Mouse (Mus musculus) frontal cortex, postnatal 25 days (tissue): ENCODE measurements around the gene Tom1.

Experiments
- DNase-seq, 2 experiments: peaks; one replicate each; pipeline ENCODE4 v3.0.0; 2022; ENCODE audit warnings: low spot score in 2 of 2

Tom1 gene

DNA sequence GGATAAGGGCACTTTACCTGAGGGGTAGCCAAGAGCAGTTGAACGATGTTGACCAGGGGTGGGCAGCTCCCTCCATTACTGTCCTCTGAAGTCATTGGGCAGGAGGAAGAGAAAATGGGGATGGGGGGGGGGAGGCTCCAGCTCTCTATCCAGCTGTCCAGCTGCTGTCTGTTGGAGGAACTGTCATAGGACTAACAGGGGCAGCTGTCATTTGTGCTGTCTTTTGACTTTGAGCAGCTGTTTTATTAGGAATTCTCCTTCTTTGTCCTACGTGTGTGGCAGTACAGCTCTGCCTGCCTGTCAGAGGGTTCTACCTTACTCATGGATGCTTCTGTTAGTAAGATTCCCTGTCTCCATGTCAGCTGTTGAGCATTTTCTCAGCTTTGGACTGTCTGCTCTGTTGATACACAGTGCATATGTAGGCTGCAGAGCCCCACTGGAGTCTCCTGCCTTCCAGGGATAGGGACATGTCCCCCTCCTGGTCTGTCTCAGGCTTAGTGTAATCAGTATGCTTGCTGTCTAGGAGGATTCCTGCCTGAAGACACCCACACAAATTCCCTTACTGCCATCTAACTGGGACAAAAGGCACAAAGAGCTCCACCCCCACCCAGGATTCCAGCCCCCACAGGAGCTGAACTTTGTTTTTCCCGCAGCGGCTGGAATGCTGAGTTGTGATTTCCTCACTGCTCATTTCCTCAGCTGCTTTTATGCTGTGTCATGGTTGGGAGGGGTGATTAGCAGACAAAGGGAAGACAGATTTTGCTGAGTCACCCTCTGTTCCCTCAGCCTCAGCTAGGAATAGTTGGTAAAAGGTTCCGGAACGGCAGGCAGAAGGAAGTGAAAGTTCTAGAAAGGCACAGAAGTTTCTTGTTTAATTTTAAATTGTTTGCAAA is 55.7 kb downstream of the Tom1 start:
- DNase-seq, result peak; percentile 35 to 47

DNA sequence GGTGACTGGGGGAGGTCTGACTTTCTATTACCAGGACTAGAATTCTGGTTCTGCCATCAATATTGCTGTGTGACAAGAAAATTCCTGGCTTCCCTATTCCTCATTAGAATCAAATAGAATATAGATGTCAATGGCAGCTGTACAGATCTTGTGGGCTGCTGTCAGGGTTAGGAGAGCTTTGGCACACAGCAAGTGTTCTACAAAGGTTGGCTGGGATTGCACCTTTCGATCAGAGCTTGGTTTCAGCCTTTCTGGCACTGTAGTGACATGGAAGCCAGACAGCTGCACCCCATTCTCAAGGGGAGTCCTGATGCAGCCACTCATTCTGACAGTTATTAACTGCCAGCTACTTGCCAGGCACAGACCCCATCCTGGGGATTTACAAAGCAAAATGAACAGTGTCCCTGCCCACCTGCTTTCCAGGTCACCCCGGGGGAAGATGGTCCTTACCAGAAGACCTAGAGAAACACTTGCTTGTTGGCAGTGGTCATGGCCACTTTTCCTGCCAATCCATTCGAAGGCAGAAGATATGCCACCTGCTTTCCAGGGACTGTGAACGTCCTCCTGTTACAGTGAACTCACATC is 57.4 kb downstream of the Tom1 start:
- no peak for DNase-seq

DNA sequence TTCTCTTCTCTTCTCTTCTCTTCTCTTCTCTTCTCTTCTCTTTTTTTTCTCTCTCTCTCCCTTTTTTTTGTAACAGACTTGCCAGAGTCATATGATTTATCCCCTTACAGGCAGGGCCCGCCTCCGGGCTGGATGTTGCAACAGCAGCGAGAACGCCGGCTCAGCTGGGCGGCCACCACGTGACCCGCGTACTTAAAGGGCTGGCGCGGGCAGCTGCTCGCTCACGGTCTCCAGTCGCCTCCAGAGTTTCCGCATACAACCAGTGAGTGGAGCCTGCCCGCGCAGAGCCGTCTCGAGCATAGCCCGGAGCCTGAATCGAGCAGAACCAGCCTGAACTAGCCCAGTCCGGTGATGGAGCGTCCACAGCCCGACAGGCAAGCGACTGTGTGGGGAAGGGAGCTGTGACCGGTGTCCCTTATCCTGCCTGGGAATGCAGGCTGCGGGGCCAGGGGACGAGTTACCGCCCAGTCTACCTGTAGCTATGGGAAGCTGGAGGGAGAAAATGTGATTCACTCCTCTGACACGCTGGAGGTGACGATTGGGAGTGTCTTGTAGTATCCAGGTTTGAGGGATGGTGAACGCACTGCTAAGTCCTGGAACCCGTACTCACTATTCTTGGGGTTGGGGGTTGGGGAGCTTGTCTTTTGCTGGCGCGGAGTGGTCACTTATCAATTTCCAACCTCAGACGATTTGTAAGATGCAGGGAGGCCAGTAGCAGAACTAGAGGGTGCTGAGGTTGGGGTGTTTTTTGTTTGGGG is 60.1 kb downstream of the Tom1 start, which contains the start of gene Hmox1:
Hmox1 (plus strand) TSS at position 223 of the 758 bp plus-strand sequence.
- DNase-seq, result peak; percentile 65 to 80

DNA sequence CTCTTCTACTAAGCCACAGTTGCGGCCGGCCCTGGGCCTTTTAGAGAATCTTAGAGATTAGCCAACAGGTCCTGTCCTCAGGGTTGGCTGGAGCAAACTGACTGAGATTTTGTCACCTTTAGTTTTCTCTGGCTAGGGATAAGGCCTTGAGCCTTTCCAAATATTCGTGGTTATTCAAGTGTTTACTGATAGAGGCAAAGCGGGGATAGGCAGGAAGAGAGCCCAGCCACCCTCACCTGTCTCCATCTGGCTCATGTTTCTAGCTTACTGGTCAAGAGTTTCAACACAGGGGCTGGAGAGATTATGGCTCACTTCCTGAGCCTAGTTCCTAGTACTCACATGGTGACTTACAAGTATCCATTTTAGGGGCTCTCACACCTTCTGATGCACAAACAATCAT is 69.5 kb downstream of the Tom1 start:
- no peak for DNase-seq

DNA sequence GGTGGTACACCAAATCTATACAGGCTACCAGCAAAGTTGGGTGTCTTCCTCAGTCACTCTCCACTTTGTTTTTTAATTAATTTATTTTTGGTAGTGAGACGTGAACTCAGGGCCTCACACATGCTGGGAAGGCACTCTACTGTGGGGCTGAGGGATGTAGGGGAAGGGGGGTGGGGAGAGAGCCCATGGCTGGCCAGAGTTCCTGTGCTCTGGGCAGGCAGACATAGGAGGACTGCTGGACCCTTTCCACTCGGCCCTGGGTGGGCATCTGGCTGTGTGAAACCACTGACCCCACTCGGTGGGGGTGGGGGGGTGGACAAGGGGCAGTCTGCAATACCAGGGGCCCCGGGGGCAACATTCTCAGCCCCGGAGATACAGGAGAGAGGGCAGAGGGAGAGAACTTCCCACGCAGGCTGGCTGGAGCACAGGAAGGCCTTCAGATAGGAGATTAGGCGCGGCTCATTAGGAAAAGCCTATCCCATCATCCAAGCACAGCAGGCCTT is 69.9 kb downstream of the Tom1 start:
- DNase-seq, result no peak

DNA sequence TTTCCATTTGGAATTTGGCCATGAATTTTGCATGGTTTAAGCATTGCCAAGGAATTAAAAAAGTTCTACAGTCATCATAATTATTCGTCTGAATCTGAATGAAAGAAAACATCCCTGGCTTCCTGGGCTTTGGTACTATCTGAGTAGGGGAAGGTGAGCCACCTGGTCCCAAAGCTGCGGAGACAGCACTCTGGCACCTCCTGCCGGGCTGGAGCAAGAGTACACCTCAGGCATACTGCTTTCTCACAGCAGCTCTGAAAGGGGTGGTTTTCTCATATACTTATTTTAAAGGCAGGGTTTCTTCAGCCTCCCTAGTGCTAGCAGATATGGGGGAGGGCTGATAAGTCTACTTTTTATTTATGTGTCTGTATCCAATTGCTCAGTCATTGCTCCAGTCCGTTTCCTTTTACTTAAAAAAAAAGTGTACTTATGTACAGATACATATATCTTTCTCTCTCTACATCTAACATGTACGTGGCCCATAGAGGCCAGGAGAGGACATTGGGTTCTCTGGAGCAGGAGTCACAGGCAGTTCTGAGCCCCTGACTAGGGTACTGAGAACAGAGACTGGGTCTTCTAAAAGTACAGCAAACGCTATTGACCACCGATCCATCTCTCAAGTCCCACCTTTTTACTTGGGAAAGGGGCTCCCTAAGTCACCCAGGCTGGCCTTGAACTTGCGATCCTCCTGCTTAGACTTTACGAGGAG is 75.2 kb downstream of the Tom1 start:
- DNase-seq, result peak; percentile 44 to 55

DNA sequence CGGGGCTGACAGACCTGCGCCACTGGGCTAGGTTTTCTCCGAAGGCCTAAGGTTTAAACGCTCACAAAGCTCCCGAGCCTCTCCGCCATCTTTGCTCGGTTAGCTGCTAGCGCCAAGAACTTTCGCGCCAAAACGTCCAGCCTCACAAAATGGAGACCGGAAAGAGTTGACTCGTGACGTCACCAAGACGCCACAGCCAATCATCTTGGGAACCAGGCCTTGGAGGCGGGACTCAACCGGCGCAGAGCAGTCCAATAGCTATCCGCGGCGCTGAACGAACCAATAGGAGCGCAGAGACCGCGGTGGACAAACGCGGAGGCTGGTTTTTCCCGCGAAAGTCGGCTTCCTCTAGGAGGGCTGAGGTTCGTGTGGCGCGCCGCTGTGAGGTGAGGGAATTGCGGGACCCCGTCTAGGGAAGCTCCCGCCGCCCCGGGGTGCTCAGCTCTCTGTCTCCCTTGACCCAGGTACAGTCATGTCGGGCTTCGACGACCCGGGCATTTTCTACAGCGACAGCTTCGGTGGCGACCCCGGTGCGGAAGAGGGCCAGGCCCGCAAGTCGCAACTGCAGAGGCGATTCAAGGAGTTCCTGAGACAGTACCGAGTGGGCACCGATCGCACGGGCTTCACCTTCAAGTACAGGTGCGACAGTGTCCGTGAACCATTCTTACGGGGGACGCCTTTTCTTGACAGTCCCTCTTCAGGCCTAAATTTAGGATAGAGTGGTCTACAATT is 75.9 kb downstream of the Tom1 start, which contains the start of gene Mcm5:
Mcm5 (plus strand) TSS at position 334 of the 732 bp plus-strand sequence.
- peak; percentile 99 for DNase-seq

DNA sequence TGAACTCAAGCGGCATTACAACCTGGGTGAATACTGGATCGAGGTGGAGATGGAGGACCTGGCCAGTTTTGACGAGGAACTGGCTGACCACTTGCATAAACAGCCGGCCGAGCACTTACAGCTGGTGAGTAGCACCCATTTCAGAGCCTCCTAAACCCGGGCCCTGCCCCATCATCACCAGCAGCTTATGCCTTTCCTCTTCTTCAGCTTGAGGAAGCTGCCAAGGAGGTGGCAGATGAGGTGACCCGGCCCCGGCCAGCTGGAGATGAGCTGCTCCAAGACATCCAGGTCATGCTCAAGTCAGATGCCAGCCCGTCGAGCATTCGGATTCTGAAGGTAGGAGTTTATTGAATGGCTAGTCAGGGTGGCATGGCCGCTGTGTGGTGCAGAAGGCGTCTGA is 76.6 kb downstream of the Tom1 start:
- no peak for DNase-seq

DNA sequence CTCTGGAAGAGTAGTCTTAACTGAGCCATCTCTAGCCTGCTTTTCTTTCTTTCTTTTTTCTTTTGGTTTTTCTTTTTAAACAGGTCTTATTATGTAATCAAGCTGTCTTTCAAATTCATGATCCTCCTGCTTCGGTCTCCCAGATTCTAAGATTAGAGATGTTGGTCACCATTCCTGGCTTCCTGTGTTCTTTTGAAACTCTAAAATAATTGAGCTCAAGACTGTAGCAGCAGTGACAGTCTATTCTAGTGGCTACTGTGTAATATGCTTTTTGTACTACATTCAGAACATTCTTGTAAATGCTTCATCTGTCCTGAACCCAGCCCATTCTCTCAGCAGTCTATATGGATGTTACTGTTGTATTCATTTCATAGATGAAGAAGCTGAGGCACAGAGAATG is 85.0 kb downstream of the Tom1 start:
- DNase-seq, result no peak

DNA sequence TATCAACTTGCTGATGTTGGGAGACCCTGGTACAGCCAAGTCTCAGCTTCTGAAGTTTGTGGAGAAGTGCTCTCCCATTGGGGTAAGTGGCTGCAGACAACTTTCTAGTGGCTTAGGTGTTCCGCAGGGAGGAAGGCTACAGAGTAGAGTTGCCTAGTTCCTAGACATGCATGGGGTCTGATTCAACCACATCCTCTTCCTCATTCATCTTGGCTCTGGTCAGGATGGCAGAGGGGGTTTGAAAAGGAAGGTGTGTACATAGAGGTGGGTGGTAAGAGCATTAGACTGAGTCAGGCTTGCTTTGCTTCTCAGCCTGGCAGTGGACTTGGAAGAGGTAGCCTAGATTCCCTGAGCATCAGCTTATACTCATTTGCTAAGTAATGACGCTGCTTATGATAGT is 85.8 kb downstream of the Tom1 start:
- DNase-seq, result no peak
